In genomic region chr2:150451180-150451919, GRCm38 (mm10) we compare ENCODE assay signal across 8 mouse cellular contexts. TPM values are rescaled to one million over a fixed set of nuclear protein-coding genes. Genes with fewer than 3 reads are reported as not detected.
DNase-seq lines count a peak whose midpoint lies in the region; ATAC-seq lines count a peak whose summit lies in the region.
"Not testable (repeated sequence)": the region's sequence is repeated elsewhere in the genome, so short reads cannot be mapped to it uniquely, and the experiment has no call there.

Gene Zfp442, minus strand, starts transcription at chr2:150451486.

- H3K9me3 ChIP-seq in hindbrain, embryonic 14.5 days (ENCODE audit: control insufficient read depth, low read length): not testable (repeated sequence)

- H3K9ac ChIP-seq in hindbrain, embryonic 14.5 days: peak within 1 kb of the TSS; percentile 73

- DNase-seq in T-cell, adult 2 months (ENCODE audit: low spot score): peak; percentile 18
- peak; percentile 66 to 75 for DNase-seq in cerebellum, postnatal 36 days
- peak; percentile 74 for DNase-seq in gastrocnemius, adult 18-20 months (ENCODE audit: low spot score)
- DNase-seq in hindbrain, embryonic 14.5 days (ENCODE audit: low spot score): peak; percentile 31
- peak; percentile 48 to 51 for DNase-seq in layer of hippocampus, postnatal 25 days (ENCODE audit: extremely low spot score in 1 of 2, low spot score in 1 of 2)
- DNase-seq in lung, postnatal 10 days: peak; percentile 70
- DNase-seq in ovary, postnatal 14 days (ENCODE audit: low spot score): peak; percentile 50
- peak; percentile 25 for DNase-seq in thymus, postnatal 14 days

- peak within 1 kb of the TSS; percentile 61 for H3K4me2 ChIP-seq in hindbrain, embryonic 14.5 days (replicated peaks)

- not testable (repeated sequence) for H3K27me3 ChIP-seq in hindbrain, embryonic 14.5 days (ENCODE audit: control insufficient read depth, insufficient read depth, low read length)

- H3K27ac ChIP-seq in hindbrain, embryonic 14.5 days: peak within 1 kb of the TSS; percentile 64

- WGBS in hindbrain, embryonic 14.5 days: under 1% methylated on average over 18 of the region's 18 CpGs

- not testable (repeated sequence) for H3K4me1 ChIP-seq in hindbrain, embryonic 14.5 days (replicated peaks; ENCODE audit: control insufficient read depth, insufficient read depth, low read length)

- H3K36me3 ChIP-seq in hindbrain, embryonic 14.5 days (replicated peaks; ENCODE audit: control insufficient read depth, insufficient read depth): not testable (repeated sequence)

- ATAC-seq in hindbrain, embryonic 14.5 days (ENCODE audit: low FRiP score): peak; percentile 99

- peak within 1 kb of the TSS; percentile 43 for H3K4me3 ChIP-seq in hindbrain, embryonic 14.5 days (replicated peaks; ENCODE audit: low read length)

RNA-seq across cellular contexts. Expression of gene Zfp442, which starts in this region (rescaled TPM):
- total RNA-seq in gastrocnemius, adult 18-20 months (2021): 1 to 10 TPM; 1.6 to 2.1 TPM
- polyA plus RNA-seq in hindbrain, embryonic 14.5 days (2014; fragmentation: Nextera tagmentation; extraction: Ambion mirVana): 7.3 and 7.9 TPM in 2 replicates
- 1 to 10 TPM; 7.8 to 9.2 TPM for total RNA-seq in layer of hippocampus, postnatal 25 days (2021)

Comparison
In these comparisons a context has a peak if more than half of its experiments do, and no peak if none do; other contexts are left out.
1. Peak in every context shown above with its lines: DNase-seq, ATAC-seq, H3K4me3 ChIP-seq and H3K27ac ChIP-seq.
2. DNase-seq: peak in every context shown above with its lines; median percentile 74 in gastrocnemius, adult 18-20 months; 70 in cerebellum, postnatal 36 days; 70 in lung, postnatal 10 days; 50 in ovary, postnatal 14 days; 50 in layer of hippocampus, postnatal 25 days; 31 in hindbrain, embryonic 14.5 days; 25 in thymus, postnatal 14 days; 18 in T-cell, adult 2 months.